Mouse (Mus musculus): Measurements from ENCODE around the gene AI661453. TPM values are rescaled to one million over a fixed set of nuclear protein-coding genes. Genes with fewer than 3 reads are reported as not detected.

AI661453 gene
- polyA plus RNA-seq, 1 experiment from 2014 or later, result 2.8 TPM

DNA sequence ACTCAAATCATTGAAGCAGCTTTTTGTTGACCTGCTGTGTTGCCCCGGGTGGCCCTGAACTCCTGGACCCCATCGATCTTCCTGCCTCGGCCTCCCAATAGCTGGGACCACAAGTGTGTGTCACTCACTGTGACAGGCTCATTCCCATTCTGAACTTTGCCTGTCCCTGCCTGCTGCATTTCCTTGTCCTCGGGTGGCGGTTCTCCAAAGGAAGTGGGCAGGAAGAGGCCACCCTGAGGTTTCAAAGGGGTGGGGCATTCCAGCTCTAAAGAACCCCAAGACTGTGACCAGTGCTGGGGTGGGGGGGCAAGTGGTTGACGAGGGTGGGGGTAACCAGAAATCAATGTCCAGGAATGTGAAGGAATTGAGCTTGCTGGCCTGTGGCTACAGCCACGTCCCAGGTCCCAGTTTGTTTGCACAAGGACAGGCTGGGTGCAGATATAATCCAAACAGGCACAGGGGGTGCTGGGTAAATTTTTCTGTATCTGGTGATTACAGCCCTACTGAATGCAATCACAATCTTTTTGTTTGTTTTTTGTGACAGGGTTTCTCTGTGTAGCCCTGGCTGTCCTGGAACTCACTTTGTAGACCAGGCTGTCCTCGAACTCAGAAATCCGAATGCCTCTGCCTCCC, 3.1 kb downstream of the AI661453 start:
- TF ChIP-seq EP300 (IDR thresholded peaks at IDR 0.05) (no peak), CTCF (IDR thresholded peaks at IDR 0.05) (peak; percentile 2; the same call in 1 of the 2 replicates)
- H3K36me3 ChIP-seq (ENCODE audit: insufficient read depth, low read length), result no peaks in the 10 kb centered on the region
- WGBS, result 27% methylated on average over 9 of the region's 9 CpGs
- H3K4me2 ChIP-seq (replicated peaks; ENCODE audit: low read depth, low read length), result peak overlapping the region; percentile 74
- H3K27ac ChIP-seq (ENCODE audit: low read length), result peak overlapping the region; percentile 71
- no peaks in the 10 kb centered on the region for H3K9me3 ChIP-seq (ENCODE audit: low read length)
- H3K4me1 ChIP-seq (ENCODE audit: insufficient read depth, low read depth, low read length), result peaks cover 14% of the 10 kb centered on the region; the same call in 1 of the 2 replicates
- DNase-seq (ENCODE audit: low spot score) (peak; percentile 63), ATAC-seq (peak; percentile 10; the same call in 1 of the 2 replicates)
- no peak overlapping the region for H3K9ac ChIP-seq (replicated peaks; ENCODE audit: low read depth)
- no peaks in the 10 kb centered on the region for H3K27me3 ChIP-seq (replicated peaks; ENCODE audit: insufficient read depth, low read length)
- H3K4me3 ChIP-seq (ENCODE audit: low read depth, low read length), result no peak overlapping the region

GRCm38 (mm10) chr17:47440359-47440890, 4.0 kb downstream of the AI661453 start:
- Histone ChIP-seq H3K27me3 (replicated peaks; ENCODE audit: insufficient read depth, low read length) (no peaks in the 10 kb centered on the region), H3K27ac (ENCODE audit: low read length) (no peak overlapping the region), H3K4me2 (replicated peaks; ENCODE audit: low read depth, low read length) (no peak overlapping the region), H3K9ac (replicated peaks; ENCODE audit: low read depth) (no peak overlapping the region), H3K9me3 (ENCODE audit: low read length) (no peaks in the 10 kb centered on the region), H3K4me3 (ENCODE audit: low read depth, low read length) (no peak overlapping the region), H3K36me3 (ENCODE audit: insufficient read depth, low read length) (no peaks in the 10 kb centered on the region), H3K4me1 (ENCODE audit: insufficient read depth, low read depth, low read length) (peaks cover 14% of the 10 kb centered on the region; the same call in 1 of the 2 replicates)
- DNase-seq (ENCODE audit: low spot score) (no peak), ATAC-seq (no peak)
- WGBS, result 35% methylated on average over 9 of the region's 9 CpGs
- TF ChIP-seq CTCF (IDR thresholded peaks at IDR 0.05) (no peak), EP300 (IDR thresholded peaks at IDR 0.05) (no peak)

DNA sequence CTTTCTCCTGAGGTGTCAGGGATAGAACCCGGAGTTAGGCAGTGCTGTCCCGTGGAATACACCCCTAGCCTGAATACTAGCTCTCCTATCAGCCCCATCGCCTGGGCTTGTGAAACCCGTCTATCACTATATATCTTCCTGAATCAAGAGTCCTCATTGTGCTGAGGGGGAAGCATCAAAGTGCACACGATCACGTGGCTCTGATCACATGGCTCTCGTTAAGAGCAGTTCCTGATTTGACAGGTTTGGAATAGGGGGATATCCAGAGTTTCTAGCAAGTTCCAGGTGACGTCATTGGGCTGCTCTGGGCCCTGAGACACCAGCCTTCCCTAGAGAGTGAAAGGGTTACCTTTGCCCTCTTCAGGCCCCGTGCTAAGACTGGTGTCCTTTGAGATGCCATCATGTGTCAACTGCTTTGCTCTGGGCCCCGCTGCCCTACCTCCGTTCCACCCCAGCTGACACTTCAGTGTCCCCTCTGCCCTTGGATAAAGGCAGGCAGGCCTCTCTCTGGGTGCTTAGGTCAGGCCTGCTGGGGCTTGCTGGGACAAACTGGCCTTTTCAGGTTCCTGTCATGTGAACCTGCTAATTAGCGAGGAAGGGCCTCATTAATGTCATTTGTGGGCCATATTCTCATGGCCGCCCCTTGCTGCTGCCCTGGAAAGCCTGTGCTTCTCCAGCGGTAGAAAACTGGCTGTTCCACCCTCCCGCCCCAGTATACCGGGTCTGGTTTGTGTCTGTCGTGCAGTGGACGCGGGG, 5.1 kb downstream of the AI661453 start:
- Histone ChIP-seq H3K9ac (replicated peaks; ENCODE audit: low read depth) (no peak overlapping the region), H3K27me3 (replicated peaks; ENCODE audit: insufficient read depth, low read length) (no peaks in the 10 kb centered on the region), H3K36me3 (ENCODE audit: insufficient read depth, low read length) (no peaks in the 10 kb centered on the region), H3K4me2 (replicated peaks; ENCODE audit: low read depth, low read length) (no peak overlapping the region), H3K9me3 (ENCODE audit: low read length) (no peaks in the 10 kb centered on the region), H3K27ac (ENCODE audit: low read length) (no peak overlapping the region), H3K4me3 (ENCODE audit: low read depth, low read length) (no peak overlapping the region), H3K4me1 (ENCODE audit: insufficient read depth, low read depth, low read length) (peaks cover 18% of the 10 kb centered on the region; the same call in 1 of the 2 replicates)
- ATAC-seq (no peak), DNase-seq (ENCODE audit: low spot score) (no peak)
- WGBS, result 73% methylated on average over 19 of the region's 19 CpGs
- TF ChIP-seq CTCF (IDR thresholded peaks at IDR 0.05), result no peak
- no peak for TF ChIP-seq EP300 (IDR thresholded peaks at IDR 0.05)

GRCm38 (mm10) chr17:47442271-47442670, 5.9 kb downstream of the AI661453 start:
- Histone ChIP-seq H3K9me3 (ENCODE audit: low read length) (no peaks in the 10 kb centered on the region), H3K4me3 (ENCODE audit: low read depth, low read length) (no peak overlapping the region), H3K27ac (ENCODE audit: low read length) (no peak overlapping the region), H3K27me3 (replicated peaks; ENCODE audit: insufficient read depth, low read length) (no peaks in the 10 kb centered on the region), H3K4me1 (ENCODE audit: insufficient read depth, low read depth, low read length) (peaks cover 18% of the 10 kb centered on the region; the same call in 1 of the 2 replicates), H3K36me3 (ENCODE audit: insufficient read depth, low read length) (no peaks in the 10 kb centered on the region), H3K9ac (replicated peaks; ENCODE audit: low read depth) (no peak overlapping the region), H3K4me2 (replicated peaks; ENCODE audit: low read depth, low read length) (no peak overlapping the region)
- ATAC-seq, result no peak
- no peak for DNase-seq (ENCODE audit: low spot score)
- 72% methylated on average over 3 of the region's 3 CpGs for WGBS
- TF ChIP-seq EP300 (IDR thresholded peaks at IDR 0.05) (no peak), CTCF (IDR thresholded peaks at IDR 0.05) (peak; percentile 37; the same call in 1 of the 2 replicates)

DNA sequence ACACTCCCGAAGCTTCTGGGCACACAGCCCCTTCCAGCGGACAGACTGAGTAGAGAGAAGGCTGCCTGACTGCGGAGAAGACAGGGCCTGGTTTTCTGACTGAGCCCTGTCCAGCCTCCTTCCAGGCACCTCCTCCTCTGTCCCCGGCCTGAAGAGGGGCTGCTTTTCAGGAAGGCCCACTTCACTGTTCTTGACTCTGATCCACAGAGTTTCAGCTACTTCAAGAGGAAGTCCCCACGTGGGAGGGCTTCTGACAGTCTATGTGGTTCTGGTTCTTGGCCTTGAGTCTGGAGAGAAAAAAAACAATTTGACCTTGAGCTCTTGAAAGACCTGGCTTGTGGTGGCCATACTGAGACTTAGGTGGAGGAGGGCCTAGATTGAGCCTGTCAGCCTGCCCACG, 7.7 kb downstream of the AI661453 start:
- H3K36me3 ChIP-seq (ENCODE audit: insufficient read depth, low read length), result no peaks in the 10 kb centered on the region
- no peak overlapping the region for H3K4me2 ChIP-seq (replicated peaks; ENCODE audit: low read depth, low read length)
- no peaks in the 10 kb centered on the region for H3K27me3 ChIP-seq (replicated peaks; ENCODE audit: insufficient read depth, low read length)
- no peak overlapping the region for H3K27ac ChIP-seq (ENCODE audit: low read length)
- ATAC-seq (peak; percentile 23; the same call in 1 of the 2 replicates), DNase-seq (ENCODE audit: low spot score) (peak; percentile 46)
- H3K9me3 ChIP-seq (ENCODE audit: low read length), result no peaks in the 10 kb centered on the region
- H3K4me3 ChIP-seq (ENCODE audit: low read depth, low read length), result no peak overlapping the region
- H3K4me1 ChIP-seq (ENCODE audit: insufficient read depth, low read depth, low read length), result peaks cover 8% of the 10 kb centered on the region; the same call in 1 of the 2 replicates
- TF ChIP-seq CTCF (IDR thresholded peaks at IDR 0.05), result no peak
- TF ChIP-seq EP300 (IDR thresholded peaks at IDR 0.05), result no peak
- H3K9ac ChIP-seq (replicated peaks; ENCODE audit: low read depth), result no peak overlapping the region
- 48% methylated on average over 6 of the region's 6 CpGs for WGBS

GRCm38 (mm10) chr17:47445518-47445917, 9.1 kb downstream of the AI661453 start:
- no peak overlapping the region for H3K27ac ChIP-seq (ENCODE audit: low read length)
- H3K4me3 ChIP-seq (ENCODE audit: low read depth, low read length), result no peak overlapping the region
- H3K4me1 ChIP-seq (ENCODE audit: insufficient read depth, low read depth, low read length), result peaks cover 7% of the 10 kb centered on the region; the same call in 1 of the 2 replicates
- whole genome bisulfite sequencing, result 52% methylated on average over 11 of the region's 11 CpGs
- TF ChIP-seq EP300 (IDR thresholded peaks at IDR 0.05) (no peak), CTCF (IDR thresholded peaks at IDR 0.05) (no peak)
- DNase-seq (ENCODE audit: low spot score) (no peak), ATAC-seq (no peak)
- no peaks in the 10 kb centered on the region for H3K9me3 ChIP-seq (ENCODE audit: low read length)
- no peak overlapping the region for H3K9ac ChIP-seq (replicated peaks; ENCODE audit: low read depth)
- no peak overlapping the region for H3K4me2 ChIP-seq (replicated peaks; ENCODE audit: low read depth, low read length)
- no peaks in the 10 kb centered on the region for H3K36me3 ChIP-seq (ENCODE audit: insufficient read depth, low read length)
- H3K27me3 ChIP-seq (replicated peaks; ENCODE audit: insufficient read depth, low read length), result no peaks in the 10 kb centered on the region

Data from lung, postnatal 0 days (tissue).